Mouse (Mus musculus) naive thymus-derived CD4-positive, alpha-beta T cell, adult 5 months (primary cell): ENCODE results near the gene Lhx2. TPM values are rescaled to one million over a fixed set of nuclear protein-coding genes. Genes with fewer than 3 reads are reported as not detected.

Source experiments
- polyA plus RNA-seq: library from polyadenylated mRNA; unstranded; fragments of 100-300 nt; shearing (Covaris generic); gene quantifications from one replicate; pipeline ENCODE4 v1.2.1, GENCODE M21; 2017

The Lhx2 gene
- polyA plus RNA-seq: 0.12 TPM

GRCm38 (mm10) chr2:38338990-38339909, at the start of gene Lhx2:
Lhx2 (plus strand) TSS chr2:38339281.

Other genes with a start within 250 kb of the Lhx2 start
- gene Dennd1a, start 51.9 kb upstream of the Lhx2 start, polyA plus RNA-seq: 29.8 TPM
- gene Nek6, start 172.4 kb downstream of the Lhx2 start, polyA plus RNA-seq: 0.34 TPM